Comparison of ENCODE assay signal across 8 mouse cellular contexts in genomic region chr11:85234990-85235841, GRCm38 (mm10). TPM values are rescaled to one million over a fixed set of nuclear protein-coding genes. Genes with fewer than 3 reads are reported as not detected.
DNase-seq lines count a peak whose midpoint lies in the region; ATAC-seq and TF ChIP-seq lines count a peak whose summit lies in the region.

Appbp2 (minus strand) TSS chr11:85235130.

- H3K4me3 ChIP-seq in hindbrain, embryonic 10.5 days: peak within 1 kb of the TSS; percentile 95
- H3K4me3 ChIP-seq in lung, postnatal 0 days (ENCODE audit: low read depth, low read length): peak within 1 kb of the TSS; percentile 97

- 7% methylated on average over 48 of the region's 48 CpGs for WGBS in hindbrain, embryonic 10.5 days
- 5% methylated on average over 44 of the region's 48 CpGs for WGBS in lung, postnatal 0 days

- H3K4me2 ChIP-seq in lung, postnatal 0 days (replicated peaks; ENCODE audit: low read depth, low read length): peak within 1 kb of the TSS; percentile 60

- no peaks in the 10 kb centered on the region for H3K9me3 ChIP-seq in hindbrain, embryonic 10.5 days
- H3K9me3 ChIP-seq in lung, postnatal 0 days (ENCODE audit: low read length): no peaks in the 10 kb centered on the region

- peak within 1 kb of the TSS; percentile 93 for H3K9ac ChIP-seq in lung, postnatal 0 days (replicated peaks; ENCODE audit: low read depth)

- ATAC-seq in frontal cortex, adult (ENCODE audit: low TSS enrichment): peak; percentile 97
- ATAC-seq in lung, postnatal 0 days: peak; percentile 97

- no peaks in the 10 kb centered on the region for H3K27me3 ChIP-seq in hindbrain, embryonic 10.5 days (ENCODE audit: insufficient read depth, poor library complexity, severe bottlenecking)
- H3K27me3 ChIP-seq in lung, postnatal 0 days (replicated peaks; ENCODE audit: insufficient read depth, low read length): no peaks in the 10 kb centered on the region

- no peak; the same call in 1 of the 2 replicates for TF ChIP-seq CTCF in lung, postnatal 0 days (IDR thresholded peaks at IDR 0.05)

- peak; percentile 75 for DNase-seq in MEL-GATA-1-ER (ENCODE audit: extremely low read depth, low read depth)
- DNase-seq in cerebellum, adult 8-10 months: peak; percentile 85
- peak; percentile 98 for DNase-seq in hindbrain, embryonic 10.5 days (ENCODE audit: low spot score)
- peak; percentile 88 for DNase-seq in layer of hippocampus, adult 9-11 months
- peak; percentile 96 for DNase-seq in lung, postnatal 0 days (ENCODE audit: low spot score)
- DNase-seq in ovary, postnatal 14 days (ENCODE audit: low spot score): peak; percentile 93
- DNase-seq in thymus, postnatal 25 days: peak; percentile 93

- H3K36me3 ChIP-seq in hindbrain, embryonic 10.5 days: peaks cover 33% of the 10 kb centered on the region
- H3K36me3 ChIP-seq in lung, postnatal 0 days (ENCODE audit: insufficient read depth, low read length): no peaks in the 10 kb centered on the region

- H3K27ac ChIP-seq in hindbrain, embryonic 10.5 days: peak within 1 kb of the TSS; percentile 99
- H3K27ac ChIP-seq in lung, postnatal 0 days (ENCODE audit: low read length): peak within 1 kb of the TSS; percentile 99

- H3K4me1 ChIP-seq in hindbrain, embryonic 10.5 days (replicated peaks): peaks cover 13% of the 10 kb centered on the region
- peaks cover 9% of the 10 kb centered on the region; the same call in 1 of the 2 replicates for H3K4me1 ChIP-seq in lung, postnatal 0 days (ENCODE audit: insufficient read depth, low read depth, low read length)

- TF ChIP-seq EP300 in lung, postnatal 0 days (IDR thresholded peaks at IDR 0.05): no peak

RNA-seq across cellular contexts. Expression of gene Appbp2, which starts in this region (rescaled TPM):
- 38.7 and 45.0 TPM in 2 replicates for polyA plus RNA-seq in hindbrain, embryonic 10.5 days (2016; fragmentation: Nextera tagmentation; extraction: Ambion mirVana)
- polyA plus RNA-seq in lung, postnatal 0 days (2015; fragmentation: Nextera tagmentation; extraction: Ambion mirVana): 25.9 and 27.4 TPM in 2 replicates

Comparison
In these comparisons a context has a peak if more than half of its experiments do, and no peak if none do; other contexts are left out.
1. Peak in every context shown above with its lines: DNase-seq, ATAC-seq, H3K4me3 ChIP-seq and H3K27ac ChIP-seq.